Mouse (Mus musculus): ENCODE data around the gene Cox10. TPM values are rescaled to one million over a fixed set of nuclear protein-coding genes. Genes with fewer than 3 reads are reported as not detected.

The Cox10 gene
- total and polyA plus RNA-seq, 3 experiments: 21.2 to 28.1 (median 26.3) TPM

DNA sequence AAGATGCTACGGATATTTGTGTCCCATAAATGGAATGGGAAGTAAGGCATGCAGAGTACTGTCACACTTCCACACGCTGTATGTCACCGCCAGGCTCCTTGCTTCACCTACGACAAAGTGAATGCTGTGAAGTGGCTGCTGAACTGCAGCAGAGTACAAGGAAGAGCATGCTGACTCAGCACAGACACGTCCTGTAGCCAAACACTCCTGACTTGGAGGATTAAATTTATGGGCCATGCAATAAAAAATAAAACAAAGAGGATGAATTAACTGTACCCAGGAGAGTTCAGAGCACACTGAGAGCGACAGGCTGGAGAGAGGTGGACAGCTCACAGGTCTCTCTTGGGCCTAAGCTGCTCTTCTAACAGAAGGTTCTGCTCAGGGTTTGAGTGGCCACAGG lies 79.8 kb downstream of the Cox10 start:
- DNase-seq: no peak

DNA sequence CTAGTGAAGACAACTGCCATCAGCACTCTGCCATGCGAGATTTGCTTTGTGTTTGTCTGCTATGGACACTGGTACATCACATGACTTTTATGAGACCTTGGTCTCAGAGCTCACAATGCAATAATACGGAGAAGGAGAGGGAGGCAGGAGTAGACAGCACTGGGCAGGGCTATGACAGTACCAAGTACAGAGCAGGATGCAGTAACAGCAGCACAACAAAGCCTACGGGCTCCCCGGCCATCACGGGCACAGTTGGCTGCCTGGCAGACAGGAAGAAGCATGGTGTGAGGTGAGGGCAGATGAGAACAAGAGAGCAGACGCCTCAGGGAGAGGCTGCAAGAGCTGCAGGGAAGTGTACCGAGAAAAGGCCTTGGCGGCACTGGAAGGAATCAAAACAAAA lies 87.3 kb downstream of the Cox10 start:
- DNase-seq: no peak

DNA sequence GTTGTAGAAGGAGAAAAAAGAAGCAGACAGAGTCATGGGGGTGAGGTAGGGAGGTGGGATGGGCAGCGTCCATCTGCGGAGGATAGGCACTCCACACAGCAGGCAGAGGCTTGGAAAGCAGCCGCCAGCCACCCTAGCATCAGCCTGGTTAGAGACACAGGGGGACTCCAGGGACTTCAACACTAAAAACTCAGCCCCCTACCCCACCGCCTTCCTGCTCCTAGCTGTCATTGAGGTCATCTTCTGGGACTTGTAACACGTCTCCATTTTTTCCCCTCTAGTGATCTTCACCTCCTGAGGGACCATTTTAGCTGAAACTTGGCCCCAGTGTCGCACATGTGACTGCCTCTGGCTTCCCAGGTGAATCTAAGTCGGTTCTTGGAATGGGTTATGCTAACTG lies 88.5 kb downstream of the Cox10 start:
- no peak for DNase-seq

GRCm38 (mm10) chr11:63990311-63990710 lies 89.0 kb downstream of the Cox10 start:
- no peak for DNase-seq

DNA sequence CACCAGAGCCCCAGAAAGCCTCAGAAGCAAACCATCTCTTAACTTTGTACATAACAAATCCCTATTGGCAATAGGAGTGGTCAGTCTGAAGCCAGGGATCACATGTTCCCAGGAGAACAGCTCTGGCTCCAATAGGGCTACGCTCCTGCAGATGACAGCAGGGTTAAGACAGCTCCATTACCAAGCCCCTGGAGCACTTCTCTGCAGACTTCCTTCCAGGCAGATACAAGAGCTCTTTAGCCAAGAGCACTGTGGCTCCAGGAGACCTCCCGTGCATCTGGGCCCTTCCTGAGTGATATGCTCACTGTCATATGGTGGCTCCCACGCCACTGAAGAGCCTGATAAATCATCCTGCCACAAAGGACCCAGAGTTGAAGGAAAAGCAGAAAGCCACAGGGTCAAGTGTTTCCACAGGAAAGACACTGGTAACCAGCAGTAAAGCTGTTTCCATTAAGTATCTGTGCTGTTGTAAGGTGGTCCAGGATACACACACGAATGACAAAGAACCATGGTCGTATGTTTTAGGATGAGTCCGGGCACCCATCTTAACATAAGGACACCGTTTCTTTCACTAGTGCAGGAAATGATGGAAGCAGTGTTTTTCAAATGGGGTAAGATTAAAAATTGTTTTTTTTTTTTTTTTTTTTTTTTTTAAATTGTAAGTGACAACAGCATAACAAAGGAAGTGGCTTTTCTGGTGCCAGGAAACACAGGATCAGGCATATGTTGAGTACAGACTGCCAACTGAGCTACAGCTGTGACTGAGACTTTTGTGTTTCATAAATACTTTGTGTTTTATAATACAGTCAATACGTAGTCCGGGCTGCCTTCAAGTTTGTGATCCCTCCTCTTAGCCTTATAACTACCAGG lies 90.0 kb downstream of the Cox10 start:
- peak; percentile 12 for DNase-seq

GRCm38 (mm10) chr11:63988031-63988665 lies 91.1 kb downstream of the Cox10 start:
- no peak for DNase-seq

DNA sequence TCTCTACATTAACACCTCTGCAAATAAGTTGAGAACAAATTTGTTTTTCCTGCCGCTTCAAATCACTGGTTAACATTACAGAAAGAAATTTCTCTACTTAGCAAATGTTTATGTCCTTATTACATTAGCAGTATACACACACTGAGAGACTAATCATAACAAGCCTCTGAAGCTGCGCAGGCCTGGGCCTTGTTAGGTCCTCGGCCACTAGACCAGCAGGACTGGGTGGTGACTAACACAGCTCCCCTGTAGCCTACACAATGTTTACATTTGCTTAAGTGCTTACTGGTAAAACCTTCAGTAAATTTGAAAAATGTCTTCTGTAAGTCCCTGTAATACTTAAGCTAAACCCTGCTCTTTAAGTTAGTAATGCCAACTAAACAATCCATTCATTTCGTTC lies 92.6 kb downstream of the Cox10 start:
- no peak for DNase-seq

GRCm38 (mm10) chr11:63985481-63985880 lies 93.8 kb downstream of the Cox10 start:
- no peak for DNase-seq

DNA sequence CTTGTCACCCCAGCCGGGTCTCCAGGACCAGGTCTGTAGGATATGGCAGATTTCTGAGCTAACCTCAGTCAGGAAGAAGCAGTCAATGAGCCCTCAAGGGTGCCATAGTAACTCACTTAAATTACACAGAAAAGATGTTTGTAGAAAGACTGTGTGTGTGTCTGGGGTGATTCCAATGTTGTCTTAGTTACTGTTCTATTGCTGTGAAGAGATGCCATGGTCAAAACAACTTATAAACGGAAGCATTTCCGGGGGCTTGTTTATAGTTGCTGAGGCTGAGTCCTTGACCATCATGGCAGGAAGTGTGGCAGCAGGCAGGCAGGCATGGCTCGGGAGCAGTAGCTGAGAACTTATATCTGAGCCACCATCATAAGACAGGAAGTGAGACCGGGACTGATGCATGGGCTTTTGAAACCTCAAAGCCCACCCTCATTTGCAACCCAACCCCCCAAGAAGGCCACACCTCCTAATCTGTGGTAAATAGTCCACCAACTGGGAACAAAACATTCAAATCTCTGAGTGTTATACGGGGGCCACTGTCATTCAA lies 94.6 kb downstream of the Cox10 start:
- DNase-seq: no peak

- DNase-seq: peak; percentile 33
These were observed 101.5 kb downstream of the Cox10 start for GRCm38 (mm10) chr11:63977741-63978140.

GRCm38 (mm10) chr11:63976775-63977174 lies 102.5 kb downstream of the Cox10 start:
- no peak for DNase-seq

DNA sequence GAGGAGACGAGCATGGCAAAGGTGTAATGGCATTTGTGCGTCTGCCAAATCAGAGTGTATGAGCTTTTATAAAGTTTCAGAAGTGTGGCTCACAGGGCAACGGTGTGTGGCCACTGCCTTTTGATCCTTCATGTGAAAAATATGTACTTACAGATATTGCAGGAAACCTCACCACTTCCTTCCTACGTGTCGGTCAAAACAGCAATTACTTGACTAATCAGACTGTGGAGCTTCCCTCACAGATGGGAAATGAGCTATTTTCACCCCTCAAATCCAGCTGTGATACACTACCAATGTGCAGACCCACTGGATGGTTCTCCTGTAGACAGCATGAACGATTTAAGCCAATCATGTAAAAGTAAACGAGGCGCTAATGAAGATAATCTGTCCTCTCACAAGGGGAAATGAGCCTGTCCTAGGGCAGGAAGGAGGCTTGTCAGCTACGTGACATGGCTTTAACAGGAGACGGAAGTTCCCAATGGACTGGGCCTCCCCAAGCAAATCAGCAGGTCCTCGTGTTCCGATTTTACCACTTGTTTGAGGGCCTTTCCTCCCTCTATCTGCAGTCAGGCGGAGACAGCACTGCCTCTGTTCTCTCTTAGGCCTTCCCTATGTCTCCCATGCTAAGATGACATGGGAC lies 103.9 kb downstream of the Cox10 start:
- DNase-seq: no peak

DNA sequence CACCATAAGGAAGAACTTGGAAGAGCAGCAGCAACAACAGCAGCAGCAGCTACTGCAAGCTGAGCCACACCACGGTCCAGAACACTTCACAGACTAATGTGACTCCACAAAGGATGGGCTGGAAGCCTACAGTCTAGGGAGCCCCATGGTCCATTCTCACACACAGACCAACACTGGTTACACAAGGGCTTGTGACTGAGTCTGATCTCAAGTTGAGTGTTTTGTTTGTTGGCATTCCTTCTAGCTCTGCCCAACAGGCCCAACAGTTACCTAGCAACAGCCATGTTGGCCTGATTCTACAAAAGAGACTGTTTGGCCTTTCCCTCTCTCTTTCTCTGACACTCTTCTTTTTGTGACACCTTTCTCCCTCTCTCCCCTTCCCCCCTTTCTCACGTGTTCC lies 105.3 kb downstream of the Cox10 start:
- no peak for DNase-seq

DNA sequence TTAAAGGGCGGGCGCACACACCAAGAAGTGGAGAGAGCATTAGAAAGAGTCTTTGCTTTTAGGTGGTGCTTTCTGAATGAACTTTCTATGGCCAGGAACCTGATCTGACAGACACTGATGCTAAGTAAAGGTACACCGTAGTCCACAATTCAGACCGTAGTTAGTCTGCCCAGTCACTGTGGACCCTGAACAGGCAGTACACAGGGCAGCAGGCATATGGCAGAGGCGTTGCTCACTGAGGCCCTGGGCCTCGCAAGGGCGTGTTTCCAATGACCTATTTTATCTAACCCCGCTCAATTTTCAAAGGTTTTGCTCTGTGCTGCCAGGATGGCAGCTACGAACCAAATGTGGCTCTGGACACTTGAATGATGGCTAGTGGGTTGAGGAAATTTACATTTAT lies 107.8 kb downstream of the Cox10 start:
- no peak for DNase-seq

DNA sequence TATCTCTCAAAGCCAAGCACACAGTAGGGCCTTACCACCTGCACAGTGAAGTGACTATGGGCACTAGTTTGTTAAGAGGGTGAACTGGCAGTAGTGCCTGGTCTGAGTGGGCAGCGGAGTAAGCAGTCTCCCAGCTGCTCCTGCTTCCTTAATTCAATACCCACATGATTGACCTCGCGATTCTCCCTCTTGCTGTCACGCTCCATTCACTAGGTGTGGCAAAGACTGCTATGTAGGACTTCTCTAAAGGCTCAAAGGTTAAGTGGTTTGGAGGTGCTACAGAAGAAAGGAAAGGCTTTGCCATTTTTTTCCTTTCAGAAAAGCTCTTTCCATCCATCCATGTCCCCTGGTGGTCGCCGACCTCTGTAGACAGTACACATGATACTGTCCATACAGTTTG lies 108.5 kb downstream of the Cox10 start:
- DNase-seq: no peak

GRCm38 (mm10) chr11:63969205-63969910 lies 109.9 kb downstream of the Cox10 start:
- no peak for DNase-seq

- DNase-seq: no peak
These were observed 110.8 kb downstream of the Cox10 start for GRCm38 (mm10) chr11:63968388-63969035.

DNA sequence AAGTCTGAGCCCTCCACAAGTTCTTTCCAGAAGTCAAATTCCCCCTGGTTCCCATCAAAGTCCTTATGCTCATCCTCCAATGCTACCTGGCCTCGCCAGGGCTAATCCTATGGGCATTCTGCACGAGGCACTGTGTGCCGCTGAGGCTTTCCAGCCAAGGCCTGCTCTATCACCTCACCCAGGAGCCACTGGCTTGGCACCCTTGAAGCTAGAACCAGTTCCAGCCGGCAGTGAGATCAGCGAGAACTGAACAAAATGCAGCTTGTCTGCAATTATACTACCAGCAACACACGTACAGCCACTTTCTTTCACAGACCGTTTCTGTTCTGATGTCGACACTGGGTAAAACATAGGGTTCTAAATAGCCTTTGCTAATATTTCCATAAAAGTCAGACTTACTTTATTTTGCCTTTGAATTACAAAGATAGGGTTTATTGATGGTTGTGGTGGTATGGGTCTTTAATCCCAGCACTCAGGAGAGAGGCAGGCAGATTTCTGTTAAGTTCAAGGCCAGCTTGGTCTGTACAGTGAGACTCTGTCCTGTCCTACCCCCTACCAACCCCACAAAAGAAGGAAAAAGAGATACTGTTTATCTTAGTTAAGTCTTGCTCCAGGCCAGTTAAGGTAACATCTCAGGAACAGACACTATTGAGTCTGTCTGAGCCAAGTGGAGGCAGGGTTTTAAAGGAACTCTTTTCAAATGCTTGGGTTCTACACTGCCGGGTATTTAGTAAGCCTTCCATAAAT lies 111.5 kb downstream of the Cox10 start:
- no peak for DNase-seq

- peak; percentile 12 for DNase-seq
These were observed 113.8 kb downstream of the Cox10 start for GRCm38 (mm10) chr11:63965437-63965836.

DNA sequence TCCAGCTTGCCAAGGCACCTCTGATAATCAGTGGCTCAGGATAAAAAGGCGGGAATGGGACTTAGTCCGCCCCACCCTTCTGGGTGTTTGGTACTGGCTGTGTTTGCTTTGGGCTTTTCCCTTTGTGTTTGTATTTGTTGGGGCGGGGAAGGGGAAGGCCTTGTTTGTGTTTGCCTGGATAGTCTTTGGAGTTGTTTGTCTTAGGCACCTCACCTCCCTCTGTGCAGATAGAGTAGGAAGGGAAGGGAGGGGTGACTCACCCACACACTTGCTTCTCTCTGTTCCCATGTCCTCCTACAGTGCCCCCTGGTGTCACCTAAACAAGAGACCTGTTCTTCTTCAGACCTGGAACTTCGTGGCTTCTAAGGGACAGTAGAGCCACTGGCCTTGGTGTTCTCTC lies 122.1 kb downstream of the Cox10 start:
- peak; percentile 38 for DNase-seq

- DNase-seq: no peak
These were observed 122.5 kb downstream of the Cox10 start for GRCm38 (mm10) chr11:63956748-63957147.

Data from adrenal gland, adult 2 months (tissue).